Mouse (Mus musculus) MN1 (cell line): Measurements from ENCODE around the gene Vash2.

Experiments
- DNase-seq: peaks from one replicate; pipeline ENCODE4 v3.0.0-alpha.2; 2016; ENCODE audit warnings: low spot score

Gene Vash2

DNA sequence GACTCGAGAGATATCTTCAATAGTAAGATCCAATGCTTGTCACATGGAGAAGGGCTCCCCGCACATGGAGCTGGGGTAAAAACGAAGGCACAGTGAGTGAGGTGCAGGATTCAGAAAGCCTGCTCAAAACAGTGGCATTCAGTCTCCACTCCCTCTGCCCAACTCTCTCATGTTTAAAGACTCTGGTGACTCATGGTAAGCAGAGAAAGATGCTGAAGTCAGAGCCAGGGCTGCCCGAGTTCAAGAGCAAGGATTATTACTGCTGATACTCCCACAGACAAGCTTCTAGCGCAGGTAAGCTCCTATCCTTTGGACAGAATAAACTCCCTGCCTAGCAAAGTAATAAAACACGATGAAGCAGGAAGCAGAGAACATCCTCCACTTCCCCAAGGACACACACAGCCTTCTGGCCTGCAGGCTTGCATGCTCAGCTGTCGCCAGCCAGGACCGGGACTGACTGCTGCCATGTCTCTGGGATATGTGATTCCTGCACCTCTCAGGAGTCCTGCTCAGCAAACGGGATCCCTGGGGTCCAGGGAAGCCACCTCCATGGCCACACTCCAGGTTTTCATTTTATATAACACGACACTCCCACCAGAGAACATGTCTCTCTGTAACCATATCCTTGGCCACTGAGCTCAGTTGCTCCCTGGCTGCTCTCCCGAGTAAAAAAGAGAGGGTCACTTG is 2.1 kb downstream of the Vash2 start:
- DNase-seq = peak; percentile 35

DNA sequence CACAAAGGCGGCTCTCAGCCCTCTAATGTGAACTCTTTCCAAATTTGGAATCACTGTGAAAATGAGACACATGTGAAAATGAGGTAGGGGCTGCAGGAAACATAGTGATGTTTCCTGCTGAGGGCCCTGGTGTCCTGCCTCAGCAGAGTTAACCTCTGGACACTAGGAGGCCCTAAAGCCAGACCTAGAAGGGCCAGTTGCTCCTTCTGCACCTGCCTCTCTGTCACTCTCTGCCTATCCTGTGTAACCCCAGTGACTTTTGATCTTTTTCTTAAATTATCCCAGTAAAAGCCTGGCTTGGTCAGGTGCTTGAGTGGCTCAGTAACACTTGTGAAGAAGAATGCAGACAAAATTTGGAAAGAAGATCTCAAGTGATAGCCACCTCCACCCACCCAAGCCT is 4.3 kb downstream of the Vash2 start:
- DNase-seq = no peak

DNA sequence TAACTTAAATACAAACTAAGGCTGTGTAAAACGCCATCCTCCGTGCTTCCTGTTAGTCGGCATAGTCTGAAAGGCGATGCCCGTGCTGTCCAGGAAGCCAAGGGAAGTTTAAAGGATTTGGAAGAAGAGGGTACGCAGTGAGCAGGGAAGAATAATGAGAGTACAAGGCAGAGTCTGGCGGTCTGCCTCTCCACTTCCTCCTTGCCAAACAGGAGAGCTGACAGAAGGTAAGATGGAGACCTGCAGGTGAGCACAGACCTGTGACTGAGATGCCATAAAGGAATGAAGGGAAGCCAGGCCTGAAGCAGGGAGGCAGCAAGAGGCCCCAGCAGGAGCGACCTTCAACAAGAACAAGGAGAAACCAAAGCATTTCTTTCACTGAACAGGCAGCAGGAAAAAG is 4.9 kb downstream of the Vash2 start:
- DNase-seq = no peak

DNA sequence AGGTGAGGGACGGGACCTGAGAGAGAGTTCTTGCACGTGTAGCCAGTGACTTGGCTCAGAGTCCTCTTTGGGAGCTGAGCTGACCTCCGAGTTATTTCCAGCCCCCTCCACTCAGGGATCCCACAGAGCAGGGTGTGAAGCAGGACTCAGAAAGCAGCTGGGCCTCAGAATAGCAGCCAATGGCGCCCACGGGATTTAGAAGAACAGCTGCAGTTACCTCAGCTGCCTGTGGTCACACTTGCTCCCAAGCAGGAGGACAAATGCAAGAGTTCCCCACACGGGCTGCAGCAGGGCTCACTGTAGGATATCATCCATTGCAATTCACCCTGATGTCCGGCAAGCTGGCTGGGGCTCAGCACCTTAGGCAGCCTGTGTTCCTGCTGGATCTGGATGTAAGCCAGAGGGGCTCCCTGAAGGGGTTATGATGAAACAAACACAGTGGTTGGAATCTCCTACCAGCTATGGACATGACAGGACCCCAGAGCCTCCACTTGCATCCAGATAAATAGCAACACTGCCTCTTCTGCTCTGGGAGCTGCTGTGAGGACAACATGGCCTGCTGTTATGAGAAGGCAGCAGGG is 6.4 kb downstream of the Vash2 start:
- peak; percentile 21 for DNase-seq

DNA sequence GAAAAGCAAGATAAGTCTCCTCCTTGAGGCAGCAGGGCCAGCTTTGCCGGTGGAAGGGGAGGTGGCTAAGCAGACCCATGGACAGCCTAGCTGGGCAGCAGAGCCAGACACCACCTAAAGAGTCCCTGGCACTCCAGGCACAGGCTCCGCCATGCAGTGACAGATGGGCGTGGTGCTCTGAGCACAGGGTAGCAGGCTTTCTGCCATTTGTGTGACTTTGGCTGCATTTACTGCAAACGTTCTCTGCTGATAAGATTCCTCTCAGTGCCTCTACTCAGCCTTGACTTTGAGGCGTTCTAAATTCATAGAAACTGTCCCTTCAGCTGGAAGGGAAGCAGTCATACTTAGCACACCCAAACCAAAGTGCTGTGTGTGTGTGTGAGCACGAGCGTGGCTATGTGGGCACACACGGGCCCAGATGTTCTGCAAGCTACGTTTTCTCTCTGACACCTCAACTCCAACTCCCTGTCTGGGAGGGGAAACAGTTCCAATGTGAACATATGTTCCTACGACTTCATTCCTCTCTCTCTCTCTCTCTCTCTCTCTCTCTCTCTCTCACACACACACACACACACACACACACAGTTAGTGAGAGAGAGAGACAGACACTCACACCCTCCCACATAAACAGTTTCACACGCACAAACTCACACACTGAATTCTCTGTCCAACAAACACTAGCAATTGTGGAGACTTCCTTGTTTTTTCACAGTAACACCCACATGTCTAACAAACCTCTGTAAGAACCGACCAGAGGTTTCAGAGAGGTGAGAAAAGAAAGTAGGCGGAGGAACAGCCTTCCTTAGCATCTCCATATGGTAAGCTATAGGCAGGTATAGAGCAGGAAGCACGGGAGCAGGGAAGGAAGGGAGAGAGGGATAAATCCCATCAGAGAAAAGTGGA is 7.1 kb downstream of the Vash2 start:
- DNase-seq = no peak

DNA sequence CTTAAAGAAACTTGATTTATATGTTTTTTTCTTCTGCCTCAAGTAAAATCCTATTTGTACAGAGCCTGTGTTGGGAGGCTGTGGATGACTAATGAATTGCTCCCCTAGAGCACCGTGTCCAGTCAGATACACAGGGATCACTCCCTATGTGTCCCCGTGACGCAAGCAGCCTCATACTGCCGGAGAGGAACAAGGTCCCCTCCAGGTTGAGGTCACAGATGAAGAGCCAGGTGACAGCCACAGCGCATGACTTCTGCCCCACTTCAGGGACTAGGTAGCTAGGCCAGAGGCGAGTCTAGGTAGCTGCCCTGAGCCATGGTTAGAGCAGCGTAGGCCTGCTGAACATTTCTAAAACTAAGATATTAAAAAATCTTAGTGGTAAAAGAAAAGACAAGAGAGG is 11.1 kb downstream of the Vash2 start:
- no peak for DNase-seq

DNA sequence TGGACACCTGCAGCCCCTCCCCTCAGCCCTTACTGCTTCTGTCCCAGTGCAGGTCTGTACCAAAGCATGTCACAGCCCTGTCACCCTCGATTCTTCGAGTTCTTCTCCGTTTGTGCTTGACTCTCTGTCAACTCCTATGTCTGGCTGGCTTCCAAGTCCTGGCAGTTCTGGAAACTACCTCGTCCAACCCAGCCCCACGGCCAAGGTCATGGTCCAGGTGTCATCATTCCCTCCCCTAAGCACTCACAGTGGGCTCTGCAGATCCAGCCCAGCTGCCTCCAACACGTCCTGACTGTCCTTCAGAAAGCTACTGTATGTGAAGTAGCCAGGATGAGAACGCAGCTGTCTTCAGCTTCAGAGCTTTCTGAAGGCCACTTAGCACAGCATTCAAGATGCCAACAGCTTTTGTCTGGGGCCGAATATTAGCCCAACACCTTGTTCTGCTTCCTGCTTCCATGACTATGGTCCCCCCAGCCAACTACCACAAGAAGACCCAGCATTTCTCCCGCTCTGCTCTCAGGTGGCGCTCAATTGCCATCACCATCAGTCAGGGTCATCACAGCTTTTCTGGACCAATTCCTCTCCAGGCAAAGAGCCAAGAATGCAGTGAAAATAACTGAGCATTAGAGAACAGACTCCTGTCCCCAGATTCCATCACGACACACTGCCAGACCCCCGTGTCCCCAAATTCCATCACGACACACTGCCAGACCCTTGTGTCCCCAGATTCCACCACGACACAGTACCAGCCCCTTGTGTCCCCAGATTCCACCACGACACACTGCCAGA is 13.9 kb downstream of the Vash2 start:
- no peak for DNase-seq

DNA sequence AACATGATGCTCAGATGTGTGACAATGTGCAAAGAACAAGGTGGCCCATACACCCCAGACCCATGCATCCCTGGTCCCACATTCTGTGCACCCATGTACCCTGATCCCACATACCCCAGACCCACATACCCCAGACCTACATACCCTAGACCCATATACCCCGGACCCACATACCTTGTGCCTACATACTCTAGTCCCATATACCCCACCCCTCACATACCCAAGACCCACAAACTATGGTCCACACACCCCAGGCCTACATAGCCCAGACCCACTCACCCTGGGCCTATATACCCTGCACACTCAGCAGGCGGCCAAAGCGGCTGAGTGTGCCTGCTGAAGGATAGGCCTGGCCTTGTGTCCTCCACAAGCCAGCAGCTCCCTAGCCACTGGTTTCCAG is 16.3 kb downstream of the Vash2 start:
- no peak for DNase-seq

DNA sequence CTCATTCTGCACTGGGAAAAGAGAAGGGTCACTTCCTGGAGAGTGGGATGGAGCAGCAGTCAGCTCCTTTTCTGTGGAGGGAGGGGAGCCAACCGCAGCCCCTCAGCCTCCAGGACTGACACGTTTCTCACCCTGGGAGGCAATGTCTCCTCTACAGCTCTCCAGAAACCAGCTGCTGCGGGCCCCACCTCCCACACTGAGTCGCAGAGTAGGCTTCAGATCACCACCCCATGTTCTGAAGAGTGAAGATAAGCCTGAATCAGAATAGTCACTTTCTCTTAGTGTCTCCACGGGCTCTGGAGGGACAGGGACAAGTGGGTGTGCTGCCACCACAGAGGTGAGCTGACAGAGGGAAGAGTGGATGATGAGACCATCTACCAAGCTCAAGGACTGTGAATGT is 20.3 kb downstream of the Vash2 start:
- no peak for DNase-seq

DNA sequence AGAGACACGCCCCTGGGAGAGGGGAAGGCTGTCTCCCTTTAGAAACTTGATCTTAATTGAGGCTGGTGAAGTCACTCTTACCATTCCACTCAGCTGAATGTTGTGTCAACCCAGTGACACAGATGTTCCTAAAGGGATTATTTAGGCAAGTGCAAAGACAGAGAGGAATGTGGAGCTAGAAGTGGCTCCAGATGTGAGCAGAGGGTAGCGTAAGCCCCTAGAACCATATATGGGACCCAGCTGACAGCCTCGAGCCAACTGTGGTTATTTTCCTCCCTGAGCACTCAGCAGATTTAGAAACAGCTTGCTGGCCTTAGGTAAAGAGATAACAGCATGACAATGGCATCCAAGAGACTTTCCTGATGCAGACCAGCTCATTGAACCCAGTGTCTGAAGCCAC is 26.1 kb downstream of the Vash2 start:
- no peak for DNase-seq

DNA sequence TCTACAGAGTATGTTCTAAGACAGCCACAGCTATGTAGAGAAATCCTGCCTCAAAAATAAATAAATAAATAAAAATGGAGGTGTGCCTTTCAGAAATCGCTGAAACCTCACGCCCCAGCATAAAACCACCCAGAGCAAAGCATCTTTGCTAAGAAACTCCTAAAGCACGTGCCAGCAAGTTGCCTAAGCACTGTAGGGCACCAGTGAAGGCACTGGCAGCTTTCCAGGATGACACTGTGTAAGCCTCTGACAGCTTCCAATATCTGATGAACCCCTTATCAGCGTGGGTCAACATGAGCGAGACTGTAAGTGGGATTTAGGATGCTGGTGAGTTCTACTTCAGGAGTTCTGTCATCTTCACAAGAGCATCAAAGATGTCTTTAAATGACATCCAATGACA is 28.1 kb downstream of the Vash2 start:
- no peak for DNase-seq

DNA sequence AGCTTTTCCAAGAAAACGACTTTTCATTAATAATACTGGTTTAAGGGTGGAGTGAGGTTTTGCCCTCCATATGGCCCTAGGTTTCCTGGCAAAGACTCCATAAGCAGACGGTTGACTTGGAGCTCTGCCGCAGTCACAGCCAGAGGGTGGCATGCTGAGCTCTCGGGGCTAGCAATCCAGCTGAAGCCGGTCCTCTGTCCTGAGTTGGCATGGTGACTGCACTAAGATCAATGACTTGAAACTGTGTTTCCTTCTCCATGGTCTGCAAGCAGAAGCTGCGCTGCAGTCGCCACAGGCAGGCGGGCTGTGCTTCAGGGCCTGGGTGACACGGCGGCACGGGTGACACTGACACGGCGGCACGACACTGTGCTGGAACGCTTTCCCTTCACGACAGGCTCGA is 30.2 kb downstream of the Vash2 start:
- DNase-seq = no peak

DNA sequence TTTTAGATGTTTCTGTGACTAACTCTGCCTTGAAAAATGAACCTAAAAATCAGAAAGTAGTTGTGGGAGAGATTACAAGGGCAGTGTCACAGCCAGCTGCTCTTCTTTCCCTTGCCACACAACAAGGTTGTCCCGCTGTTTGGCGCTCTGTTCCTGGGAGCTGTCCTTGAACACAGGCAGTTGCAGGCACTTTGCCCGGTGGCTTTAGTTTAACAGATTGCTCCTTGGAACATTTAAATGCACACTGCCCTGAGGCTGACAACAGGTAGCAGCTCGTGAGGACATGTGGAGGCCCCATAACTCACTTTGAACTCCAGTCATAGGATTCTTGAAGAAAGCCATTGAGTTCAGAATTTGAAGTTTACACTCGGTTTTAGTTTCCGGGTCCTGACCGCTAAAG is 30.7 kb downstream of the Vash2 start:
- no peak for DNase-seq

DNA sequence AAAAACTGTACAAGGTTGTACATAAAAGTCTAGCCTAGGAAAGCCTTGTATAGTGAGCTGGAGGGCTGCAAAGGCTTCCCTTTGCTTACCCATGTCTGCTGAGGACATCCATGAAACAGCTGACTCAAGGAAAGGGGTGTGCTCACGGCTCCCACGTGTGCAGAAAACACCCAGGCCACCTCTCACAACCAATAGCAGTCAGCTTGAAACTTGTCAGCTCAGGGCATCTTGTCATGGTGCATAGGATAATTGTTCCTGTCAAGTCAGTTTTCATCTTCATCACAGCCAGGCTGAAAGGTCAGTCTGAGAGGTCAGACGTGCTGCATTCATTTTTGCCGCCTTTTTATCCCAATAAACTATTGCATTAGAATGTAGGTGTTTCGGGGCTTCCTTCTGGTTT is 31.1 kb downstream of the Vash2 start:
- no peak for DNase-seq

DNA sequence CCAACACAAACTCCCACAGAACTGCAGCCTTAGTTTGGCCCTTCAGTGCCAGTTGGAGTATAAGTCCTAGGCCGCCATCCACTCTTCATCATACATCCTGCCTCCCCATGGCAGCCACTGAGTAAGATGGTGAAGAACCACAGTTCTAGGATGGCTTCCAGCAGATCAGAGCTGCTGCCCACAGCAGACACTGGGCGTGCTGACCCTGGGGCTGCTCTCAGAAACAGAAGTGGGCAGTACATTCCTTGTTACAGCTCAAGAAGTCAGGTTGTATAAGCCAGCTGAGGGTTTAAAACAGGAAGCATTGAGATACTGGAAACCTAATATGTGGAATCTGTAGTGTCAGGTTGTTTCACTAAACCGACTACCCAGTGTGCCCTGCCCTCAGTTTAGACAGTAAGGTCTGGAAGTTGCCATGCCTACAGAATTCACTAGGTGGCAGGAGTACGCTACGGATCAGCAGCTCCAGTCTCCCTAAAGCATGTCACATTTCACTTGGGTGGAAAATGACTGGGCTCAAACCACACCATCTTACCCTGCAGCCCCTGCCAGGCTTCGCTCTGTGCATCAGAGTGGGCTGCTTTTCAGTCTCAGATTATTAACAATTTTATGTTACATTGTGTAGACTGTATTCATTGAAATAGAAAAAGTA is 34.9 kb downstream of the Vash2 start:
- peak; percentile 83 for DNase-seq

DNA sequence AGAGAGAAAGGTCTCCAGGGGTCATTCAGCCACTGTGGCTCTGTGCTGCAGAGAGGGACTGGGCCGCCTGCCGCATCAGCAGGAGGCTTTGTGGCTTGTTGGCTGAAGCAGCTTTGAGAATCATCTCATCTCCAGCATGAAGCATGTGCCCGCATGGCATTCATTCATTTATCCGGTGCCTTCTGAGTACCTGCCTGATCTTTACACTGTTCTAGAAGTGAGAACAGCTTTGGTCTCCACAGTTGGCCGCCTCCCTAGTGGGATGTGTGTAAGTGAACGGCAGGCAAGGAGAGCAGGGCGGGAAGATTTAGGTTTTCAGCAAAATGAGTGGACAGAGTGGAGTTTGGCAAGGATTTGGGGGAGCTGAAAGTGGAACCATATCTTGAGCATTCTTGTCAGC is 39.3 kb downstream of the Vash2 start:
- DNase-seq = no peak

DNA sequence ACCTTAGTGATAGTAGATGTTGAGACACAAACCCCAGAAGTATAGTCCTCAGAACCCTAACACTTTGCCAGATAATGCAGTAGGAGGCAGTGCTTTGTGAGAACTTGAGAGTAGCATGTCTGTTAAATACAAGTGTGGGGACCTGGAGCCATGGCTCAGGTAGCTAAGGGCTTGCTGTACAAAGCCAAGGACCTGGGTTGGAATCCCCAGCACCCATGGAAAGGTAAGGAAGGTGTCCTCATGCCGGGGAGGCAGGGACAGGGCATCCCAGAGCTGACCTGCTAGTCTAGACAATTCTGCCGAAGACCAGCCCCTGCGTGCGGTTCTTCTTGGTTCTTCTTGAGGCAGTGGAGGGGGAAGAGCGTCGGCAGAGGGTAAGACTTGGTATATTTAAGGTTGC is 48.9 kb downstream of the Vash2 start:
- no peak for DNase-seq

DNA sequence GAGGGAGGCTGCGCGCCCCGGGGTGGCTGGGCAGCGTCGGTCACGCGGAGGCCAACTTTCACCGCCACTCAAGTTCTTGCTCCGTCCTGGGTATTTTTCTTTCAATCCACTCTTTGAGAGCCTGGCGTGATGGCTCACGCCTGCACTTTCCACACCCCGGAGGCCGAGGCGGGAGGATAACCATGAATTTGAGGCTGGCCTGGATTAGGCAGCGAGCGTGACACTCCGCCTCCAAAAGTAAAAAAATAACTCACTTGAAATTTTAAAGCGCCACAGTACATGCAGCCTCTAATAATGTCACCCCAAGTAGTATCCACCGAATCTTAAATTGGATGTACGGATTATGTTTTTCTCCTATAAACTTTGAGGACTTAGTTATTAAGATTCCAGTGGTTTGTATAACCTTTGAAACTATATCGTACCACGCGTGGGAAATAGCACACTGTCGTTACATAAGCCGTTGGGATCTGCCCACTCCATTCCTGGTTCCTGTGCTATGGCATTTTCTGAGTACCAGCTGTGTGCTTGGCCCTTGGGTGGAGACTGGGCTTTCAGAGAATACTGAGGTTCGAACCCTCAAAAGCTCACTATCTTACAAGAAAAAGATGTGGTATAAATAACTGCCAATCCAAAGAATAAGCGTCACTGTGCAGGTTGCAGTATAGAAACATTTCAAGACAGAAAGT is 49.9 kb downstream of the Vash2 start:
- peak; percentile 70 for DNase-seq

DNA sequence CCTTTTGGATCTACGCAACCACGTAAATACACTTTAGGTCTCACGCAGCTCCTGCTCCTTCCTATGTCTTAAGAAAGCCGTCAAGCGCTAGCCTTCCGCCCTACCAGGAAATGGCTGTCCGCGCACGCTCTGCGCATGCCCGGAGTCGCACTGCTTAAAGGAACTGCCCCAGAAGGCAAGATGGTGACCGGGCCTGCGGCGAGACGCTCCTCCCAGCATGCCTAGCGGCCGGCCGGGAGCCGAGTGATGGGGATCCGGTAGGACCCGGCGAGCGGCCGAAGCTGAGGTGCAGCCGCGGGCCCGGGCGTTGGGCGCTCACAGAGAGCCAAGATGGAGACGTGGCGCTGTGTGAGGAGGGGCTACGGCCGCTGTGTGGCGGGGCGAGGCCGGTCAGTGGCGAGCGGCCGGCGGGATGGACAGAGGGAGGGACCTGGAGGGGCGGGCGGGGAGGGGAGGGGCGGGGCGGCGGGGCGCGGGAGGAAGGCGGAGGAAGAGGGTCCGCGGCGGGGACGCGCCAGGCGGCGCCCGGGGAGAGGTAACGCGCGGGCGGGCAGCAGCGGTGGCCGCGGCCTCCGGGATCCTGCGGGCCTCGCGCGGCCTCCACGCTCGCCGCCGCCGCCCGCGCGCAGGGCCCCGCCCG is 50.6 kb downstream of the Vash2 start:
- peak; percentile 98 for DNase-seq

DNA sequence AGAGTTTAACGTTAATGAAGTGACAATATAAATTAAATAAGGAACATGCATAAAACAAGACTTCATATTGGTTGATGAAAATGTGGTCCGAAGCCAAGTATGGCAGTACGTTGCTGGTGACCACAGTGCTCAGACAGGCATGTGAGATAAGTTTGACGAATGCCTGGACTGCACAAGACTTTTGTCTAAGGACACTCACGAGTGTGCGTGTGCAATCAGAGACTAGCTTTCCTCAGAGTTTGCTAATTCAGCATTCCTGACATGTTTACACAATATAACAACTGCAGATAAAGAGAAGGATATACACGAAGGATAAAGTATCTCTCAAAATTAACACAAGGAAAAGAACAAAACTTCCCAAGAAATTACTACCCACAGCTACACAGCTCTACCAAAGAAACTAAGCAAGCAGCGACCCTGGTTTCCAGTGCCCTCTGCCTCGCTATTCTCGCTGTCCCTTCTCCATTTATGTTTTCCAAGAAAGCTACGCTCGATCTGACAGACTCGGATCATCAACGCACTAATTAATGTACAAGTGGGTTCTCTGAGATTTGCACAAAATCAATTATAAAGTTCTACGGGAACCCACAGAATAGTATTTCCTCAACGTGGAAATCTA is 51.2 kb downstream of the Vash2 start:
- peak; percentile 40 for DNase-seq
